ENCODE assay signal across 10 mouse cellular contexts in the genomic region with DNA sequence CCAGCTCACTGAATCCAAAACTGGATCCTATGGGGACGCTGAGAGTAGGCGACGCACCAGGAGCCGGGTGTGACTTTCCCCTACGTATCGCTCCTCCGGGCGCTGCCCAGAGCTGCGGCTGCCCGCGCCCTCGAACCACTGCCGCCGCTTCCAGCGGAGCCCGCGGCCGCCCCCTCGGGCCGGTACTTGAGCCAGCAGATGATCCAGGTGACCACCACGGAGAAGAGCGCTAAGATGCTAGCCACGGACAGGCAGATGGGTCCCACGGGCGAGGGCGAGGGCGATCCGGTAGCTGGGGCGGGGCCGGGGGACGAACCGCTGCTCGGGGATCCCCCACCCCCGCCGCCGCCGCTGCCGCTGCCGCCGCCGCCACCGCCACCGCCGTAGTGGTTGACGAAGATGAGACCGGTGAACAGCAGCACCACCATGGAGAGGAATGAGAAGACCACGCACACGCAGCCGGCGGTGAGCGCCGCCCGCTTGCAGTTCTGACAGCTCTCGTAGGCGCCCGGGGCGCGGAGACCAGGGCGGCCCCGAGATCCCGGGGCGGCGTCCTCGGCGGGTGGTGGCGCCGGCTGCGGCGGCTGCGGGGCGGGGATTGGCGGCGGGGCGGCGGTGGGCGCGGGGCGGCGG. TPM values are rescaled to one million over a fixed set of nuclear protein-coding genes. Genes with fewer than 3 reads are reported as not detected.
DNase-seq lines count a peak whose midpoint lies in the region; ATAC-seq and TF ChIP-seq lines count a peak whose summit lies in the region.
"Had no signal": no experiment of that assay in that cellular context is flagged by ENCODE, and none has a peak within 500 bp of the region (broad histone marks: within the 10 kb centered on the region; RNA-seq: fewer than 3 reads in every experiment).

No protein-coding gene starts in this region.

- no peak overlapping the region for H3K27ac ChIP-seq in gastrocnemius, adult 2 months
- no peak overlapping the region for H3K27ac ChIP-seq in ES-Bruce4 (ENCODE audit: insufficient read depth, low read length)
- no peak overlapping the region for H3K27ac ChIP-seq in forebrain, embryonic 13.5 days
- no peak overlapping the region for H3K27ac ChIP-seq in liver, embryonic 12.5 days

- peaks cover 34% of the 10 kb centered on the region for H3K27me3 ChIP-seq in ES-Bruce4 (ENCODE audit: control insufficient read depth, insufficient read depth, low read length, poor library complexity, severe bottlenecking)
- H3K27me3 ChIP-seq in forebrain, embryonic 13.5 days, result peaks cover 100% of the 10 kb centered on the region
- peaks cover 99% of the 10 kb centered on the region for H3K27me3 ChIP-seq in liver, embryonic 12.5 days (replicated peaks)
- H3K27me3 ChIP-seq: CH12.LX had no signal

- H3K4me3 ChIP-seq in gastrocnemius, adult 2 months, result peak overlapping the region; percentile 70
- peak overlapping the region; percentile 77 for H3K4me3 ChIP-seq in ES-Bruce4 (ENCODE audit: low read depth, low read length)
- H3K4me3 ChIP-seq in forebrain, embryonic 13.5 days, result peak overlapping the region; percentile 51
- peak overlapping the region; percentile 46 for H3K4me3 ChIP-seq in liver, embryonic 12.5 days

- peak; percentile 72 for ATAC-seq in forebrain, embryonic 13.5 days
- ATAC-seq in liver, embryonic 12.5 days, result no peak

- H3K9me3 ChIP-seq in ES-Bruce4 (replicated peaks; ENCODE audit: control insufficient read depth, insufficient read depth, low read length, poor library complexity, severe bottlenecking), result no peaks in the 10 kb centered on the region
- H3K9me3 ChIP-seq in forebrain, embryonic 13.5 days (replicated peaks), result no peaks in the 10 kb centered on the region
- no peaks in the 10 kb centered on the region for H3K9me3 ChIP-seq in liver, embryonic 12.5 days (replicated peaks)

- no peak for TF ChIP-seq EP300 in ES-Bruce4 (IDR thresholded peaks at IDR 0.05; ENCODE audit: insufficient read depth, low read depth, low read length)

- WGBS in forebrain, embryonic 13.5 days, result under 1% methylated on average over 43 of the region's 79 CpGs
- 2% methylated on average over 53 of the region's 79 CpGs for WGBS in liver, embryonic 12.5 days (ENCODE audit: insufficient replicate concordance)

- intact Hi-C loops in gastrocnemius, adult 2 months (cut with DNase I), result loop anchor here (10.0 kb wide), 1 partner anchor 208 kb away; no protein-coding TSS in a partner anchor

- TF ChIP-seq POLR2A in ES-Bruce4 (IDR thresholded peaks at IDR 0.05; ENCODE audit: insufficient read depth, low read length), result no peak

- H3K36me3 ChIP-seq in ES-Bruce4 (ENCODE audit: control insufficient read depth, insufficient read depth, low read length, poor library complexity, severe bottlenecking), result no peaks in the 10 kb centered on the region
- no peaks in the 10 kb centered on the region for H3K36me3 ChIP-seq in forebrain, embryonic 13.5 days (ENCODE audit: poor library complexity, severe bottlenecking)
- no peaks in the 10 kb centered on the region for H3K36me3 ChIP-seq in liver, embryonic 12.5 days

- peak overlapping the region; percentile 56 for H3K9ac ChIP-seq in ES-Bruce4 (ENCODE audit: low read depth, poor library complexity, severe bottlenecking)
- peak overlapping the region; percentile 59 for H3K9ac ChIP-seq in forebrain, embryonic 13.5 days
- H3K9ac ChIP-seq in liver, embryonic 12.5 days, result no peak overlapping the region

- H3K4me2 ChIP-seq in forebrain, embryonic 13.5 days, result peak overlapping the region; percentile 86
- peak overlapping the region; percentile 62 for H3K4me2 ChIP-seq in liver, embryonic 12.5 days

- no peak for TF ChIP-seq CTCF in gastrocnemius, adult 2 months (IDR thresholded peaks at IDR 0.05)
- TF ChIP-seq CTCF in ES-Bruce4 (IDR thresholded peaks at IDR 0.05; ENCODE audit: low read depth, low read length), result no peak

- no peak for DNase-seq in gastrocnemius, adult 2 months
- DNase-seq in gastrocnemius, postnatal 25 days, result no peak
- peak; percentile 51 for DNase-seq in testis, postnatal 10 days (ENCODE audit: low spot score)
- no peak for DNase-seq in yolk sac, embryonic 10.5 days (ENCODE audit: low spot score)
- DNase-seq in frontal cortex, adult 2 months (ENCODE audit: extremely low spot score in 1 of 2, low spot score in 1 of 2), result no peak

- H3K4me1 ChIP-seq in ES-Bruce4 (ENCODE audit: control insufficient read depth, insufficient read depth, low read length), result no peaks in the 10 kb centered on the region
- peaks cover 26% of the 10 kb centered on the region for H3K4me1 ChIP-seq in forebrain, embryonic 13.5 days
- H3K4me1 ChIP-seq in liver, embryonic 12.5 days, result peaks cover 12% of the 10 kb centered on the region; the same call in 1 of the 2 replicates

RNA-seq across cellular contexts. Expression of a gene that starts 19.7 kb away (rescaled TPM):
- not detected for total RNA-seq in gastrocnemius, adult 2 months (2021)
- under 1 TPM in 1 of 2 experiments, not detected in 1; 0.08 TPM for total RNA-seq in gastrocnemius, postnatal 25 days (2021)
- polyA plus RNA-seq in ES-Bruce4 (2011; ENCODE audit: insufficient read depth, insufficient read length, low read depth, missing spikeins), result 3.3 and 4.1 TPM in 2 replicates
- 0.53 and 0.65 TPM in 2 replicates for polyA plus RNA-seq in forebrain, embryonic 13.5 days (2015; fragmentation: Nextera tagmentation; extraction: Ambion mirVana)
- polyA plus RNA-seq in liver, embryonic 12.5 days (2016; fragmentation: Nextera tagmentation; extraction: Ambion mirVana), result 0.04 TPM in 1 of 2 replicates, not detected in the other
- not detected in 2 replicates for polyA plus RNA-seq in frontal cortex, adult 2 months (2012; rRNA removed)
- total RNA-seq: hematopoietic stem cell, adult 5-6 weeks had no signal
